Mouse (Mus musculus): ENCODE data around the gene Tbrg4.
A peak's percentile ranks its signal among the peaks of the same experiment; 100 is the strongest.

- TF ChIP-seq TAL1 (IDR thresholded peaks at IDR 0.05; ENCODE audit: low read length): no peak
- TF ChIP-seq ZNF384 (IDR thresholded peaks at IDR 0.05; ENCODE audit: low read depth, low read length): no peak
- no peak for TF ChIP-seq TBP (IDR thresholded peaks at IDR 0.05; ENCODE audit: low read depth, low read length)
- no peak for TF ChIP-seq POLR2A (IDR thresholded peaks at IDR 0.05; ENCODE audit: control insufficient read depth in 1 of 2, insufficient read depth in 1 of 2, low read depth in 1 of 2, low read length in 2 of 2, poor library complexity in 1 of 2)
- peak in 1 of 3 experiments; percentile 32; a peak in 1 of 6 replicates for TF ChIP-seq CTCF (IDR thresholded peaks at IDR 0.05 in 2 of 3, conservative IDR thresholded peaks at IDR 0.05 in 1 of 3; ENCODE audit: control insufficient read depth in 1 of 3, insufficient read depth in 1 of 3, low read depth in 2 of 3, low read length in 3 of 3, poor library complexity in 1 of 3, severe bottlenecking in 1 of 3)
- TF ChIP-seq MYC (IDR thresholded peaks at IDR 0.05; ENCODE audit: low read depth, low read length): no peak
- no peak for TF ChIP-seq CHD2 (IDR thresholded peaks at IDR 0.05; ENCODE audit: low read length)
These were observed 57.1 kb downstream of the Tbrg4 start for GRCm38 (mm10) chr11:6568584-6569409.
